Mouse (Mus musculus) kidney, adult 2 months (tissue): Measurements from ENCODE around the gene Trim45.

ENCODE experiments used
- CTCF ChIP-seq: fragments of 200-500 bp; conservative IDR thresholded peaks from 2 replicates; pipeline ENCODE4 v1.5.1; 2011; ENCODE audit warnings: low read depth, mild to moderate bottlenecking, control low read depth, low read length, moderate library complexity, mixed read lengths; ENCODE audit not compliant: insufficient read depth, insufficient read length
- POLR2A ChIP-seq: fragments of 200-500 bp; IDR thresholded peaks from one replicate; pipeline ENCODE4 v1.6.1; 2011; ENCODE audit warnings: low read depth, low read length, control low read depth

- TF ChIP-seq CTCF = no peak
- no peak for TF ChIP-seq POLR2A
Measured at GRCm38 (mm10) chr3:100979290-100979689, 57.3 kb downstream of the Trim45 start.
